Mouse (Mus musculus): ENCODE data around the gene Ppp1r12b. TPM values are rescaled to one million over a fixed set of nuclear protein-coding genes. Genes with fewer than 3 reads are reported as not detected.

The Ppp1r12b gene
- polyA plus RNA-seq, 1 experiment from 2014 or later, result 10.5 TPM

DNA sequence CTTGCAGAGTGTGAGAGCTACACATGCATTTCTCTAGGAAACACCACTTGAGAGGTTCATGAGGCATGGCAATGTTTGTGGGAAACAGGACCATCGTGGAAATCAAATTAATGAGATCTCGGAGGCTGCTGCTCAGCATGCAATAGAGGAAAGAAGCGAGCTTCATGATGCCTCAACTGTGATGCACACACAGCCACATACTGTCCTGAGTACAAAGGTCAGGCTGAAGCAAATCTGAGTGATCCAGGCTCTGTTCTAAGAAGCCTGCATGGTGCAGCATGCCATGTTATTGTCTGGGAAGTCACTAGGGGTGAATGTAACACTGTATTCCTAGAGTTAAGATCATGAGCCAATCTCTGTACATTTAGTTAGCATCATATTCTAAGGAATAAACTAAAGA lies 140.0 kb downstream of the Ppp1r12b start:
- Histone ChIP-seq H3K4me2 (no peak overlapping the region), H3K27me3 (no peaks in the 10 kb centered on the region), H3K9me3 (no peaks in the 10 kb centered on the region), H3K9ac (no peak overlapping the region), H3K4me3 (no peak overlapping the region), H3K4me1 (replicated peaks) (peaks cover 25% of the 10 kb centered on the region), H3K27ac (replicated peaks) (peak overlapping the region; percentile 42), H3K36me3 (0 out of 2 replicates have a peak, but pooled peaks cover 1% of the 10 kb centered on the region)
- ATAC-seq (ENCODE audit: low read depth), result peak; percentile 69
- 64% methylated on average over 3 of the region's 3 CpGs for WGBS

DNA sequence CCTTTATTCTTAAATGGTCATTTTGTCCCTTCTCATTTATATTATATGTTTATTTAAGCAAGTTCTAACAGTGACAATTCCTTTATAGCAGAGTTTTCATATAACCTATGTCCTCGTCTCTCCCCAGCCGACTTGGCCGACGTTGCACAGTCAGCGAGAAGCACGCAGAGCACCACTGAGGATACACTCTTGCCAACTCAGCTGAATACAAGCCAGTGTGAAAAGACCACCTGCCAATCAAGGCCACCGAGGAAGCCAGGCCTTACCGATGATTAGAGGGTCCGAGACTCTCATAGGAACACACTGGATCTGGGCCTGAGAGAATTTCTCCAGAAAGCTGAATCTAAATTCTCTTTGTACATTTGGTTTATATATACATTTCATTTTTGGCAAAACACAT lies 150.3 kb downstream of the Ppp1r12b start:
- Histone ChIP-seq H3K36me3 (no peaks in the 10 kb centered on the region), H3K27ac (replicated peaks) (peak overlapping the region; percentile 49; the same call in 1 of the 2 replicates), H3K9ac (no peak overlapping the region), H3K27me3 (no peaks in the 10 kb centered on the region), H3K4me1 (replicated peaks) (peaks cover 37% of the 10 kb centered on the region), H3K4me3 (no peak overlapping the region), H3K4me2 (no peak overlapping the region), H3K9me3 (no peaks in the 10 kb centered on the region)
- no peak for ATAC-seq (ENCODE audit: low read depth)
- WGBS, result 80% methylated on average over 9 of the region's 9 CpGs

DNA sequence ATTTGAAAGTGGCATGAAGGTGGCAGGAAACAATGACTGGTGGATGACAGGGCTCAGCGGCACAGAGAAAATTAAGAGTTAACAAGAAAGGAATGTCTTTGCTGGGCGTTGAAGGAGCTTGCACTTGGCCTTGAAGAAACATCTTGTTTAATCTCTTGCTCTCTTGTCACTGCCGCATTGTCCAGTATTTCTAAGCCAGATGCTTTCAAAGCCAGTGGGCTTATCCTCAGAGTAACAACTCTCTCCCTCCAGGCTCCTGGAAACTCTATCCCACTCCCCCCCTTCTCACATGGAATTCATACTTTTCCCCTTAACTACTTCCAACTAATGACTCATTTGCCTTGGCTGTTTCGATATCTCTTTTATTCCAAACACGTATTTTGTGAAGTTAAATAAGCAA lies 151.4 kb downstream of the Ppp1r12b start:
- Histone ChIP-seq H3K4me3 (no peak overlapping the region), H3K36me3 (no peaks in the 10 kb centered on the region), H3K4me2 (no peak overlapping the region), H3K9me3 (no peaks in the 10 kb centered on the region), H3K4me1 (replicated peaks) (peaks cover 37% of the 10 kb centered on the region), H3K27ac (replicated peaks) (no peak overlapping the region), H3K27me3 (no peaks in the 10 kb centered on the region), H3K9ac (no peak overlapping the region)
- no peak for ATAC-seq (ENCODE audit: low read depth)
- 72% methylated on average over 5 of the region's 5 CpGs for WGBS

DNA sequence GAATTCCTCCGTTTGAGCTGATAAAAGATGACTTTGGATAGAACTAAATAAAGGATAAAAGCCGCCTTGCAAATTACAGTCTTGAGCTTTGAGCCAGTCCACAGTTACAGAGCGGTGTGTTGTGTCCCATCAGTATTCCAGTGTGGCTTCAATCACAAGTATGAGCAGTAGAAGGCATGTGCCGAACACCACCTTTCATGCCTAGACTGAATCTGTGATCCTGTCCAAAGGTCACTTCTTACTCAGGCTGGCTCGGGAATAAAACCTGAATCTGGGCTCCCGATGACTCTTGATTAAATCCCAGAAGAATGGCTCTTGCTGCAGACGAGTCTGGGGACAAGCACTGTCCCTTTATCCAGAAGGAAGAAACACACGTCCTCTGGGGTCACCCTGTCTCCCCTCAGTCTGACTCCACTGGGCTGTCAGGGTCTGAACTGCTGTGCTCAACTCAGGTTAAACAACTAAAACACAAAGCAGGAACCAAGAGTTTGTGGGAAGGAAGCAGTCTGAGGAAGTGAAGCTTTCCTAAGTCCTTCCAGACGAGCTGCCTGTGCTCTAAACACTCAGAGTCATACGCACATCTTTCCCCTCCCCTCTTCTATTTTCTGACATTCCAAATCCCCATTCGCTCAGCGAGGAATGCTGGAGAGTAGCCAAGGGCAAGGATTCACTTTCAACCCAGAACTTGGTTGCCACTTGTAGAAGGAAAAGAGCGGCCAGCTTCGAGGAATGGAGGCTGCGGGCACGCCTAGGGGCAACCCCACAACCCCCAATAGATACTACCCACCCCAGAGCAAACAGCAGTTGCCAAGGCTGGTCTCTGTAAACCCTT lies 152.2 kb downstream of the Ppp1r12b start:
- H3K4me1 ChIP-seq (replicated peaks), result peaks cover 37% of the 10 kb centered on the region
- H3K4me3 ChIP-seq, result no peak overlapping the region
- H3K9me3 ChIP-seq, result no peaks in the 10 kb centered on the region
- H3K4me2 ChIP-seq, result no peak overlapping the region
- no peaks in the 10 kb centered on the region for H3K27me3 ChIP-seq
- no peak for ATAC-seq (ENCODE audit: low read depth)
- no peak overlapping the region for H3K9ac ChIP-seq
- 0 out of 2 replicates have a peak, but pooled peaks cover 2% of the 10 kb centered on the region for H3K36me3 ChIP-seq
- WGBS, result 71% methylated on average over 16 of the region's 16 CpGs
- H3K27ac ChIP-seq (replicated peaks), result no peak overlapping the region

DNA sequence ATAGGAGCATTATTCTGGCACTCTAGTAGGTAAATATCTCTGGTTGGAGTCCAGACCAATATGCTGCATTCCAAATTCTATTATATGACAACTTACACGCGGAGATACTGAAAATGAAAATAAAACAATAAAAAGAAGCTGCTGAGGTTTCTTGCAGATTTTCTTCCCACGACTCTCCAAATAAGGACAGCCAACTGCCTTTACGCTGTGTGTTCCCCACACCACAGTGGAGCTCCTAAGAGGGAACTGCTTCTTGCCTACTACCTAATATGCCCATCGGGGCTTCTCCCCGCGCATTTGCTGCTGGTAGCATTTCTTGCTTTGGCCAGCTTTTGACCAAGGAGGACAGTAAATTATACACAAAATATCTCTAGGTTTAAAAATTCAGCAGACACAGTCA lies 154.0 kb downstream of the Ppp1r12b start:
- WGBS, result 90% methylated on average over 7 of the region's 7 CpGs
- Histone ChIP-seq H3K9ac (no peak overlapping the region), H3K4me1 (replicated peaks) (peaks cover 30% of the 10 kb centered on the region), H3K4me2 (no peak overlapping the region), H3K36me3 (0 out of 2 replicates have a peak, but pooled peaks cover 2% of the 10 kb centered on the region), H3K9me3 (no peaks in the 10 kb centered on the region), H3K4me3 (no peak overlapping the region), H3K27me3 (no peaks in the 10 kb centered on the region), H3K27ac (replicated peaks) (no peak overlapping the region)
- no peak for ATAC-seq (ENCODE audit: low read depth)

DNA sequence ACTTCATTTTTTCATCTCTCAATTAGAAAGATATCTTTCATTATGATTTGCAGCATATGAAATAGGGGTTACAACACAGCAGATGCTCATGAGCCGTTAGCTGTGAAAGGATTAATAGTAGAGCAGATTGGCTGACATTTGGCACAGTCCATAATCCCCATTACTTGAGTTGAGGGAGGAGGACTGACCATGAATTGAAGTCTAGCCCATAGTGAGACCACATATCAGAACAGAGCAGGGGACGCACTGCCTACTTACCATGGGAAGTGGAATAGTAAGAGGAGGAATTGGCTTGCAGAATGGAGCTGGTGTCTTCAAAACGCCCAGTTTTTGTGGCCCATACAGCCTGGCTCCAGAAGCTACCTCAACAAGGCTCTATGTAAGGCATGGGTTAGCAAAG lies 159.2 kb downstream of the Ppp1r12b start:
- ATAC-seq (ENCODE audit: low read depth), result no peak
- WGBS, result 76% methylated on average over 3 of the region's 3 CpGs
- Histone ChIP-seq H3K4me1 (replicated peaks) (peaks cover 3% of the 10 kb centered on the region; the same call in 1 of the 2 replicates), H3K4me3 (no peak overlapping the region), H3K36me3 (0 out of 2 replicates have a peak, but pooled peaks cover 2% of the 10 kb centered on the region), H3K27me3 (no peaks in the 10 kb centered on the region), H3K27ac (replicated peaks) (no peak overlapping the region), H3K4me2 (no peak overlapping the region), H3K9me3 (no peaks in the 10 kb centered on the region), H3K9ac (no peak overlapping the region)

DNA sequence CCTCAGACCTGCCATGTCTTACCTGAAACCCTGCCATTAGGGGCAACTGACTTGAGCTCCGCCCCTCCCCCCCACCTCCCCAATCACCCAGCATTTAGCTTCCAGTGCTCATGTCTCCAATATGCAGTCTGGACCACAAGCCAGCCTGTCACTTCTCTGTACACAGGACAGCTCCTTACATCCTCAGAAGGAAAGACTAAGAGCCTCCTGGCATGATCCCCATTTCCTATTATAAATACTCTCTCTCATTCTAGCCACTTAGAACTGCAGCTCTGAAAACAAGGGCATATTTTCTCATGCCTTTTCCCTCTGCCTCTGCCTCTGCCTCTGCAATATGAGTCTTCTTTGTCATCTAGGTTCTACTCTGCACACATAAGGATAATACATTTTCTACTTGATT lies 159.7 kb downstream of the Ppp1r12b start:
- H3K9me3 ChIP-seq, result no peaks in the 10 kb centered on the region
- H3K36me3 ChIP-seq, result 0 out of 2 replicates have a peak, but pooled peaks cover 2% of the 10 kb centered on the region
- no peak overlapping the region for H3K4me3 ChIP-seq
- no peak for ATAC-seq (ENCODE audit: low read depth)
- H3K4me2 ChIP-seq, result no peak overlapping the region
- H3K27me3 ChIP-seq, result no peaks in the 10 kb centered on the region
- no peak overlapping the region for H3K27ac ChIP-seq (replicated peaks)
- H3K4me1 ChIP-seq (replicated peaks), result peaks cover 3% of the 10 kb centered on the region; the same call in 1 of the 2 replicates
- H3K9ac ChIP-seq, result no peak overlapping the region
- 88% methylated on average over 1 of the region's 1 CpGs for WGBS

DNA sequence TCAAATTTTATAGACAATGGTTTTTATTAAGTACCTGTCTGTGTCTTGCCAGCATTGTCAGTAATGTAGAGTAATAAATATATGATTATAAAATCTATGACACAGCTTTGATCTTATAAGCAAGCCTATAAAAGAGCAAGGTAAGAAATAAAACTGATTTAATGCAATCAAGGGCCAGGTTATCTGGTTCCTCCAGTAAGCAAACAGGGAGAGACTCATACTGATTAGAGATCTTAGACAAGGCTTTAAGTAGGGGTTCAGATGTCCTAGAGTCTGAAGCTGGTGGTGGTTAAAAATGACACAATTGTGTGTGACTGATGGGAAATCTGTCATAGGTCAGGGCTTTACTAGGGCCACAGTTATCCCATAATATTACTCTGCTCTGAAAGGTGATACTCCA lies 164.3 kb downstream of the Ppp1r12b start:
- H3K4me1 ChIP-seq (replicated peaks), result peaks cover 8% of the 10 kb centered on the region
- H3K27me3 ChIP-seq, result no peaks in the 10 kb centered on the region
- no peaks in the 10 kb centered on the region for H3K36me3 ChIP-seq
- ATAC-seq (ENCODE audit: low read depth), result no peak
- no peak overlapping the region for H3K4me3 ChIP-seq
- no peak overlapping the region for H3K4me2 ChIP-seq
- no peak overlapping the region for H3K27ac ChIP-seq (replicated peaks)
- no peak overlapping the region for H3K9ac ChIP-seq
- no peaks in the 10 kb centered on the region for H3K9me3 ChIP-seq

DNA sequence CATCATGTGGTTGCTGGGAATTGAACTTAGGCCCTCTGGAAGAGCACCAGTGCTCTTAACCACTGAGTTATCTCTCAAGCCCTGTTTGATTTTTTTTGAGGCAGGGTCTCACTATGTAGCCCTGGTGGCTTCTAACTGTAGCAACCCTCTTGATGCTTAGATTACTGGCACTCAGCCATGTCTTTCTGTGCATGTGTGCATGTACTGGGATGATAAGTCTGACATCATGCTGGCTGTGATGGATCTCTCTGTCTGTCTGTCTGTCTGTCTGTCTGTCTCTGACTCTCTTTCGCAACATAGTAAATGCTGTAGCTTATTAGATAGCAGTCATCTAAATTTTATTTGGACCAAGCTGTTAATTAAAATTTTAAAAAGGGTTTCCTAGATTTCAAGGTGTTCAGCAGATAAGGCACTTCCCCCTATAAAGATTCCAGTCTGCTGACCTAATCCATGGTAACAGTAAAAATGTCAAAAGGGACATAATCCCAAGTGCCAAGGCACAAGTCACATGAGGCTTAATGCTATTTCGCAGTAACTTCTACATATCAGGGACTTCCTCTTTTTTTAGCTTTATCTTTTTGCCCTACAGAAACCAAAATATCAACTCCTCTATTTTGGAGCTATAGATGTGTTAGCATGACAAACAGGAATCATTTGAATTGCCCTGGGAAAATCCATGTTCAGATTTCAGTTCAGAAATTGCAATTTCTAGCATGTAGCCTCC lies 164.9 kb downstream of the Ppp1r12b start:
- Histone ChIP-seq H3K4me1 (replicated peaks) (peaks cover 10% of the 10 kb centered on the region), H3K4me2 (no peak overlapping the region), H3K36me3 (no peaks in the 10 kb centered on the region), H3K27ac (replicated peaks) (no peak overlapping the region), H3K9ac (no peak overlapping the region), H3K9me3 (no peaks in the 10 kb centered on the region), H3K27me3 (no peaks in the 10 kb centered on the region), H3K4me3 (no peak overlapping the region)
- ATAC-seq (ENCODE audit: low read depth), result no peak
- 96% methylated on average over 2 of the region's 2 CpGs for WGBS

DNA sequence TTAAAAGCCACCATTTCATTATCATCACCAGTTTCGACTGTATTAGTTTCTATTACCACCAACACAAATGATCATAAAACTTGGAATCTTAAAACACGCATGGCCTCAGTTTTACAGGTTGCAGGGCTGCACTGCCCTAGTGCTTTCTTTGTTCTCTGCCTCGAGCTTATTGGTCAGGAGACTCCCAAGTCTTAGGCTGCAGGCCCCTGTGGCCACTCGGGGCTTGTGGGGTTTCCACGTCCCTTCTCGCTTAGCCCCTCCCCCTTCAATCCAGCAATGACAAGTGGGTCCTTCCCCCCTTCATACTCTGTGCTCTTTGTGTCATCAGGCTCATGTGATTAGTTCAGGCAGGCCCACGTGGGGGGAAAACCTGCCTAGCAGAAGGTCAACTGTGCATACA lies 167.6 kb downstream of the Ppp1r12b start:
- Histone ChIP-seq H3K4me1 (replicated peaks) (peaks cover 9% of the 10 kb centered on the region; the same call in 1 of the 2 replicates), H3K36me3 (no peaks in the 10 kb centered on the region), H3K4me2 (no peak overlapping the region), H3K9ac (no peak overlapping the region), H3K9me3 (no peaks in the 10 kb centered on the region), H3K27ac (replicated peaks) (no peak overlapping the region), H3K27me3 (no peaks in the 10 kb centered on the region), H3K4me3 (no peak overlapping the region)
- WGBS, result 45% methylated on average over 7 of the region's 7 CpGs
- no peak for ATAC-seq (ENCODE audit: low read depth)

DNA sequence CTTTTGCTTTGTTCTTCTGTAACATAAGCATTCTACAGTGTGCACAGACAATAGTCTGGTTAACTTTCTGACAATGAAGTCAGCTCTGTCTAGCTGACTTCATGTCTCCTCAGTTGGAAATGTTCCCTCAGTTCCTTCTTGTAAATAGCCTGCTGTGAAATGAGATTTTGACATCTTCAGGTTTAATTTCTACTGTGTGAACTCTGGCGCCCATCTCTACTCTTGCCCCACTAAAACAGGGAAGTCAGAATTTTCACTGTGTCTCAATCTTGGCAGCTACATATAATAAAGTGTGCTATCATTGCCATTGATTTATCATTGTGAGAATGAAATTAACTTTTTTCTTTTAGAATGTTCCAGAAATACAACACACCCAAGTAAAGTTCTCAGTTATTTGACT lies 170.8 kb downstream of the Ppp1r12b start:
- H3K9ac ChIP-seq, result no peak overlapping the region
- H3K36me3 ChIP-seq, result no peaks in the 10 kb centered on the region
- no peak overlapping the region for H3K4me2 ChIP-seq
- H3K4me1 ChIP-seq (replicated peaks), result peaks cover 9% of the 10 kb centered on the region; the same call in 1 of the 2 replicates
- no peak overlapping the region for H3K27ac ChIP-seq (replicated peaks)
- ATAC-seq (ENCODE audit: low read depth), result no peak
- H3K4me3 ChIP-seq, result no peak overlapping the region
- no peaks in the 10 kb centered on the region for H3K9me3 ChIP-seq
- WGBS, result 93% methylated on average over 1 of the region's 1 CpGs
- no peaks in the 10 kb centered on the region for H3K27me3 ChIP-seq

DNA sequence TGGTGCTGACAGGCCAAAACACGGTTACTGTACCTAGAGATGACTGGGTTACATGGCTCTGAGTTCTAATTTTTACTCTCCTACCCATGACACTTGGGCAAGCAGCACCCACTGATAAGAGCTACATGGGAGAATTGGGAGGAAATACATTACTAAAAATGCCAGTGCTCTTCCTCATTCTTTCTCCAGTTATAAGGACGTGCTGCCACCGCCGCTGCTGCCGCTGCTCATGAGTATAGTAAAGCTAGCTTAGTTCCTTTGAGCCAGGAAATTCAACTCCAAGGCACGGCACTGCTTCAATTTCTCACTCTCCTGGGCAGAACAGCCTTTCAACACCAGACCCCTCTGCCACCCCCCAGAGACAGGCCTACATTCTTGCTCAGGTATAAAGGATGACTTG lies 171.3 kb downstream of the Ppp1r12b start:
- Histone ChIP-seq H3K4me3 (no peak overlapping the region), H3K27me3 (no peaks in the 10 kb centered on the region), H3K4me2 (no peak overlapping the region), H3K27ac (replicated peaks) (no peak overlapping the region), H3K36me3 (no peaks in the 10 kb centered on the region), H3K4me1 (replicated peaks) (peaks cover 9% of the 10 kb centered on the region; the same call in 1 of the 2 replicates), H3K9me3 (no peaks in the 10 kb centered on the region), H3K9ac (no peak overlapping the region)
- ATAC-seq (ENCODE audit: low read depth), result no peak
- 75% methylated on average over 6 of the region's 6 CpGs for WGBS
